Mouse (Mus musculus): ENCODE data around the gene Arhgef1. TPM values are rescaled to one million over a fixed set of nuclear protein-coding genes. Genes with fewer than 3 reads are reported as not detected.

Gene Arhgef1
- polyA plus RNA-seq, 1 experiment, result 915 TPM

DNA sequence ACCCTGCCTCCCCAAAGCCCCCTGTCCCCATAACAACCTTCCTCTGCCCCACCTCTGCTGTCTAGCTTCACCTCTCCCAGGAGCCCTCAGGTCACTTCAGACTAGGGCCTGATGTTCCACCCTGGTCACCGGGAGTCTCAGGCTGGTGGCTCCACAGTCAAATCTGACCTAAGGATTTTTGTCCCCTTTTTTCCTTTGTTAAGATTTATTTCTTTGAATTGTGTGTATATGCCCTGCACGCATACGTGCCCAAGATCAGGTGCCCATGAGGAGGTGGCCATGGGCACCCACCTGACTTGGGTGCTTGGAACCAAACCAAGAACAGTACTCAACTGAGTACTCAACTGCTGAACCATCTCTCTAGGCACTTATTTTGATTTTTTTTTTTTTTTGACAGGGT is 67.6 kb downstream of the Arhgef1 start:
- H3K4me1 ChIP-seq (ENCODE audit: control insufficient read depth, insufficient read depth, insufficient read length), result no peaks in the 10 kb centered on the region
- TF ChIP-seq CTCF (IDR thresholded peaks at IDR 0.05; ENCODE audit: extremely low read depth, insufficient read depth, insufficient read length, insufficient replicate concordance) (no peak), POLR2A (IDR thresholded peaks at IDR 0.05; ENCODE audit: low read depth, low read length) (no peak)
- H3K27me3 ChIP-seq (ENCODE audit: control insufficient read depth, insufficient read depth, low read length), result no peaks in the 10 kb centered on the region
- H3K36me3 ChIP-seq (ENCODE audit: control insufficient read depth, insufficient read depth, low read length), result peaks cover 6% of the 10 kb centered on the region
- WGBS, result 92% methylated on average over 3 of the region's 3 CpGs
- no peak for DNase-seq (ENCODE audit: low read depth in 1 of 2, low spot score in 2 of 2)
- H3K27ac ChIP-seq (ENCODE audit: insufficient read depth, low read length), result no peak overlapping the region
- H3K4me3 ChIP-seq (ENCODE audit: extremely low read depth, insufficient read depth, insufficient read length), result no peak overlapping the region

DNA sequence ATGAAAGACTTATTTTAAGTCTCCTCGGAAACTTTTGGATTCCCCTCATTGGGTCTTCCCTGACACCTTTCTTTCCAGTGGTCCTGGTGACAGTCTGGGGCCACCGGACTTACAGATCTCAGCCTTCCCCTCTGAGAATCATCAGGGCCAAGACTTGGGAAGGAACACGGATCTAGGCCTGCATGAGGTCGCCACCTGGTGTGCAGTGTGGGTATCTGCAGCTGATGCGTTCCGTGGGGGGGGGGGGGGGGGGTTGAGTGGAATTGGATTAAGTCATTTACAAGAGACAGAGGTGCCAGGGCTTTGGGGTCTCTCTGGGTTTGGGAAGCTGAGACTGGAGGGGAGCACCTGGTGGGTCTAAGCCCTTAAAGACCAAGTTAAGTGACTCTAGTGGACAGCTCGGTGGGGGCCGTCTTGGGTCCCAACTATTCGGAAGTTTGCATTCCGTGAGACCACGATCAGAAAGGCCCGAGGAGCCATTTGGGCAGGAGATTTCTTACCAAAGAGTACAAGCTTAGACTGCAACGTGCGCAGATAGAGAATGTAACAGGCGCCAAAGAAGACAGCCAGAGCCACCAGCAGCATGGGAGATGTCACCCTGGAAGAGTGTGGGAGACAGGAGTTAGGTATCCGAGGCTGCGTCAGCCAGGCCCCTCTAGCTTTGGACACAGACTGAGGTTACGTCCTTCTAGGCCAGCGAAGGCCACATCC is 68.7 kb downstream of the Arhgef1 start:
- no peaks in the 10 kb centered on the region for H3K4me1 ChIP-seq (ENCODE audit: control insufficient read depth, insufficient read depth, insufficient read length)
- H3K4me3 ChIP-seq (ENCODE audit: extremely low read depth, insufficient read depth, insufficient read length), result peak overlapping the region; percentile 79
- 17% methylated on average over 19 of the region's 19 CpGs for WGBS
- no peaks in the 10 kb centered on the region for H3K27me3 ChIP-seq (ENCODE audit: control insufficient read depth, insufficient read depth, low read length)
- peaks cover 6% of the 10 kb centered on the region for H3K36me3 ChIP-seq (ENCODE audit: control insufficient read depth, insufficient read depth, low read length)
- TF ChIP-seq CTCF (IDR thresholded peaks at IDR 0.05; ENCODE audit: extremely low read depth, insufficient read depth, insufficient read length, insufficient replicate concordance) (peak; percentile 51; the same call in 1 of the 2 replicates), POLR2A (IDR thresholded peaks at IDR 0.05; ENCODE audit: low read depth, low read length) (no peak)
- H3K27ac ChIP-seq (ENCODE audit: insufficient read depth, low read length), result no peak overlapping the region
- peak in 1 of 2 experiments; percentile 41 for DNase-seq (ENCODE audit: low read depth in 1 of 2, low spot score in 2 of 2)

DNA sequence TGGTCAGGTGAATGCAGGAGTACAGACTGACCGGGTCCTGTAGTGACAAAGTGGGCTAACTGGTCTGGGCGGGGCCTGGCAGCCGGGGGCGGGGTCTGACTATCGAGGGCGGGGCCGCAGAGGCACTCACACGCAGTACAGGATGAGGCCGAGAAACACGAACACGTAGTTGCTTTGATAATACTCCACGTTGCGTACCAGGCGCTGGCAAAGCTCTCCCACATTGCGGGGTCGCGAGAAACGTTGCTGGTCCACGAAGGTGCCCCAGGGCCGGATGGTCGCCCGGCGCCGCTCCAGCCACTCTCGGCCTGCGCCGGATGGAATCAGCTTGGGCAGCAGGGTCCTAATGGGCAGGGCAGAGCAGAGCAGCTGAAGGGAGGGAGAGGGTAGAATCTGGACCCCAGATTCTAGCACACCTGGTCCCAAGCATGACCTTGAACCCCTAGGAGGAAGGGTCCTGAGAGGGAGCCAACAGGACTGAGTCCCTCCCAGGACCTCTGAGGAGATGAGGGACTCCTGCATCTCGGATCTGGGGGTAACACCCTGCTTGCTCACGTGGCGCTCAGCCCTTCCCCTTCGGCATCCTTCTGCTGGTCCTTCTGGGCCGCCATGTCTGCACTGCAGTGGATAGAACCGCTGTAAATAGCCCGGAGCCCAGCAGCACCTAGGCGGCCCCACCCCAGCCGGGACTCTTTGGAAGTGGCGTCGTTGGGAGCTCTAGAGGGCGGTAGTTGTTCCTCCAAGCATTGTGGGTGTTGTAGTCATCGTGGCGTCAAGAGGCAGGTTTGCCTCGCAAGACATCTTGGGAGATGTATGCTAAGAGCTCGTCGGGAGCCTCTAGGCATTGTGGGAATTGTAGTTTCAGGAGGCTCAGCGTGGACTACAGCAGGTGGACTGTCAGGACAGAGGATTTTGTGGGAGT is 69.5 kb downstream of the Arhgef1 start, which contains the start of gene Rabac1:
Gene Rabac1 (minus strand): TSS at position 783 of the 922 bp plus-strand sequence.
- DNase-seq (ENCODE audit: low read depth in 1 of 2, low spot score in 2 of 2), result peak; percentile 84 to 87
- Histone ChIP-seq H3K36me3 (ENCODE audit: control insufficient read depth, insufficient read depth, low read length) (peaks cover 6% of the 10 kb centered on the region), H3K27me3 (ENCODE audit: control insufficient read depth, insufficient read depth, low read length) (no peaks in the 10 kb centered on the region), H3K4me3 (ENCODE audit: extremely low read depth, insufficient read depth, insufficient read length) (peak within 1 kb of the TSS; percentile 79), H3K27ac (ENCODE audit: insufficient read depth, low read length) (peak within 1 kb of the TSS; percentile 87), H3K4me1 (ENCODE audit: control insufficient read depth, insufficient read depth, insufficient read length) (no peaks in the 10 kb centered on the region)
- under 1% methylated on average over 45 of the region's 45 CpGs for WGBS
- TF ChIP-seq POLR2A (IDR thresholded peaks at IDR 0.05; ENCODE audit: low read depth, low read length) (peak; percentile 80), CTCF (IDR thresholded peaks at IDR 0.05; ENCODE audit: extremely low read depth, insufficient read depth, insufficient read length, insufficient replicate concordance) (no peak)

DNA sequence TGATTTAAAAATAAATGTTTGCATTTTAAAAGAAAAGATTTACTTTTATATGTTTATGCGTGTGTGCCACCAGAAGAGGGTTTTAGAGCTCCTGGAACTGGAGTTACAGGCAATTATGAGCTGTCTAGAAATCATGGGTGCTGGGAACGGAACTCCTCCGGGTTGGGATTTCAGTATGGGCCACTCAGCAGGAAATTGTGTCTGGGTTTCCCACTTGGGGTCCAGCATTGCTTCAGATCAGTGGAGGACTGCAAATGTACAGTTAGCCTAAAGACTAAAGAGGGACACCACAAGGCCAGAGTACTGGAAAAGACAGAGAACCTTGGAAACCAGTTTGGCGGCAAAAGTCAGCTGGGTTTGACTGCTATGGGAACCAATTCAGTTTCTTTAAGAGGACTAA is 70.5 kb downstream of the Arhgef1 start:
- no peak for DNase-seq (ENCODE audit: low read depth in 1 of 2, low spot score in 2 of 2)
- H3K36me3 ChIP-seq (ENCODE audit: control insufficient read depth, insufficient read depth, low read length), result peaks cover 6% of the 10 kb centered on the region
- H3K27me3 ChIP-seq (ENCODE audit: control insufficient read depth, insufficient read depth, low read length), result no peaks in the 10 kb centered on the region
- WGBS, result 87% methylated on average over 4 of the region's 4 CpGs
- no peak overlapping the region for H3K27ac ChIP-seq (ENCODE audit: insufficient read depth, low read length)
- TF ChIP-seq CTCF (IDR thresholded peaks at IDR 0.05; ENCODE audit: extremely low read depth, insufficient read depth, insufficient read length, insufficient replicate concordance) (no peak), POLR2A (IDR thresholded peaks at IDR 0.05; ENCODE audit: low read depth, low read length) (no peak)
- no peak overlapping the region for H3K4me3 ChIP-seq (ENCODE audit: extremely low read depth, insufficient read depth, insufficient read length)
- H3K4me1 ChIP-seq (ENCODE audit: control insufficient read depth, insufficient read depth, insufficient read length), result no peaks in the 10 kb centered on the region

DNA sequence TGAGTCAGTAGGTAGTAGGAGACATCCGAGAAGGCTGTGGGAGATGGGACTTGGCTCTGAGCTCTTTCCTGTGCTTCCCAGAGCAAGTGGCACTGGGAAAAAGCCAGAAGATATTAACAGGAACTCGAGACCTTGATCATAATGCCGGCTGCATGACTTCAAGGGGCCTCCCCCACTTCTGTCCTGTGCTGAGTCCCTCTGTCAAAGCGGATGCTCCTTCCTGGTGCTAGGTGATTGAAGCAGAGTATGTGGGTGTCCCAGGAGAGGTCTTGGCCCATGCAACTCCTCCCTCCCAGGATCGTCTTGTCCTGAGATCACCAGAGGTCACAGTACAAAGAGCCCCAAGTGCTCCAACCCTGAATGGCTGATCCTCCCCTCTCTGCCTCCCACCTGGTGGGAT is 71.2 kb downstream of the Arhgef1 start:
- no peak overlapping the region for H3K27ac ChIP-seq (ENCODE audit: insufficient read depth, low read length)
- no peak for DNase-seq (ENCODE audit: low read depth in 1 of 2, low spot score in 2 of 2)
- peaks cover 6% of the 10 kb centered on the region for H3K36me3 ChIP-seq (ENCODE audit: control insufficient read depth, insufficient read depth, low read length)
- no peaks in the 10 kb centered on the region for H3K27me3 ChIP-seq (ENCODE audit: control insufficient read depth, insufficient read depth, low read length)
- TF ChIP-seq CTCF (IDR thresholded peaks at IDR 0.05; ENCODE audit: extremely low read depth, insufficient read depth, insufficient read length, insufficient replicate concordance), result no peak
- WGBS, result 81% methylated on average over 5 of the region's 5 CpGs
- H3K4me1 ChIP-seq (ENCODE audit: control insufficient read depth, insufficient read depth, insufficient read length), result no peaks in the 10 kb centered on the region
- no peak overlapping the region for H3K4me3 ChIP-seq (ENCODE audit: extremely low read depth, insufficient read depth, insufficient read length)

DNA sequence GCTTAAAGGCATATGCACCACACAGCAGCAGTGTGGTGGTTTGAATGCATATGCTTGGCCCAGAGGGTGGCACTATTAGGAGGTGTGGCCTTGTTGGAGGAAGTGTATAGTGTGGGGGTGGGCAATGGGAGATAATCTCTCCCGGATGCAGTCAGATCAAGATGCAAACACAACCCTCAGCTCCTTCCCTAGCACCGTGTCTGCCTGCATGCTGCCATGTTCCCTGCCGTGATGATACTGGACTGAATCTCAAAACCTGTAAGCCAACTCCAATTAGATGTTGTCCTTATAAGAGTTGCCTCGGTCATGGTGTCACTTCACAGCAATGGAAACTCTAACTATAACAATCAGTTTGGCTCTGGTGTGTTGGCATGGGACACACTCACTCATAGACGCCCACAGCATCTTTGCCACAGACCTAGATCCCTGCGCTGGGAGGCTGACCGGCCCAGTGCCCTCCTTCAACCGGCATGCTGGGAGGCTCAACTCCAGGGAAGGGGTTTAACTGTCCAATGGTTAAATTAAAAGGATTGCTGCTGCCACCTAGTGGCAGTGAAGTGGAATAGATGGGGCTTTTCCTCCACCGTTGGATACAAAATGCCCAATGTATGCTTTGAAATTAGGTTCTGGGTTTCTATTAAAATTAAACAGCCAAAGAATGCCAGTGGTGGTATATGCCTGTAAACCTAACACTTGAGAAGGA is 72.3 kb downstream of the Arhgef1 start:
- TF ChIP-seq CTCF (IDR thresholded peaks at IDR 0.05; ENCODE audit: extremely low read depth, insufficient read depth, insufficient read length, insufficient replicate concordance) (peak; percentile 36; the same call in 1 of the 2 replicates), POLR2A (IDR thresholded peaks at IDR 0.05; ENCODE audit: low read depth, low read length) (no peak)
- H3K4me3 ChIP-seq (ENCODE audit: extremely low read depth, insufficient read depth, insufficient read length), result no peak overlapping the region
- H3K4me1 ChIP-seq (ENCODE audit: control insufficient read depth, insufficient read depth, insufficient read length), result no peaks in the 10 kb centered on the region
- 17% methylated on average over 9 of the region's 9 CpGs for WGBS
- H3K36me3 ChIP-seq (ENCODE audit: control insufficient read depth, insufficient read depth, low read length), result peaks cover under 1% of the 10 kb centered on the region
- H3K27me3 ChIP-seq (ENCODE audit: control insufficient read depth, insufficient read depth, low read length), result no peaks in the 10 kb centered on the region
- no peak overlapping the region for H3K27ac ChIP-seq (ENCODE audit: insufficient read depth, low read length)
- DNase-seq (ENCODE audit: low read depth in 1 of 2, low spot score in 2 of 2), result no peak

Other genes with a start within 250 kb of the Arhgef1 start
- not detected in 2 replicates for gene Tex101, start 226.2 kb upstream of the Arhgef1 start, polyA plus RNA-seq (2012; rRNA removed)
- not detected in 2 replicates for gene BC049730, start 193.7 kb upstream of the Arhgef1 start, polyA plus RNA-seq (2012; rRNA removed)
- gene Gm4763, start 176.0 kb upstream of the Arhgef1 start, polyA plus RNA-seq (2012; rRNA removed), result not detected in 2 replicates
- 6.9 and 8.8 TPM in 2 replicates for gene Cd177, start 142.6 kb upstream of the Arhgef1 start, polyA plus RNA-seq (2012; rRNA removed)
- gene Ceacam10, start 125.7 kb upstream of the Arhgef1 start, polyA plus RNA-seq (2012; rRNA removed), result 0.41 and 0.49 TPM in 2 replicates
- gene Gm9844, start 40.7 kb upstream of the Arhgef1 start, polyA plus RNA-seq (2012; rRNA removed), result 1.9 and 2.9 TPM in 2 replicates
- gene Lypd4, start 33.0 kb upstream of the Arhgef1 start, polyA plus RNA-seq (2012; rRNA removed), result not detected in 2 replicates
- not detected in 2 replicates for gene Dmrtc2, start 32.9 kb upstream of the Arhgef1 start, polyA plus RNA-seq (2012; rRNA removed)
- gene Rps19, start 18.5 kb upstream of the Arhgef1 start, polyA plus RNA-seq (2012; rRNA removed), result 627 and 638 TPM in 2 replicates
- 959 and 1,255 TPM in 2 replicates for gene Cd79a, start 5.5 kb upstream of the Arhgef1 start, polyA plus RNA-seq (2012; rRNA removed)
- not detected in 2 replicates for gene Gm4881, start 41.6 kb downstream of the Arhgef1 start, polyA plus RNA-seq (2012; rRNA removed)
- 361 and 478 TPM in 2 replicates for gene Rabac1, start 69.8 kb downstream of the Arhgef1 start, polyA plus RNA-seq (2012; rRNA removed)
- 11.2 and 16.0 TPM in 2 replicates for gene Atp1a3, start 103.0 kb downstream of the Arhgef1 start, polyA plus RNA-seq (2012; rRNA removed)
- 10.2 and 12.9 TPM in 2 replicates for gene Grik5, start 169.4 kb downstream of the Arhgef1 start, polyA plus RNA-seq (2012; rRNA removed)
- 23.7 and 34.7 TPM in 2 replicates for gene Zfp574, start 169.7 kb downstream of the Arhgef1 start, polyA plus RNA-seq (2012; rRNA removed)